Mouse (Mus musculus): ENCODE data around the gene Prkag3. TPM values are rescaled to one million over a fixed set of nuclear protein-coding genes. Genes with fewer than 3 reads are reported as not detected.

Gene Prkag3
- total RNA-seq, 2 experiments from 2014 or later: not detected

Other genes starting within 250 kb of the Prkag3 start
- gene Cnot9, start 243.2 kb downstream of the Prkag3 start, total RNA-seq (2021): 10 to 100 TPM; 38.6 to 41.1 TPM
- 10 to 100 TPM in 1 of 2 experiments, 1 to 10 TPM in 1; 7.6 to 10.9 TPM for gene Plcd4, start 206.3 kb downstream of the Prkag3 start, total RNA-seq (2021)
- gene Usp37, start 204.9 kb downstream of the Prkag3 start, total RNA-seq (2021): 10 to 100 TPM; 24.6 to 25.4 TPM
- gene Zfp142, start 161.0 kb downstream of the Prkag3 start, total RNA-seq (2021): 10 to 100 TPM; 24.1 to 25.3 TPM
- 10 to 100 TPM; 21.2 to 23.1 TPM for gene Bcs1l, start 160.9 kb downstream of the Prkag3 start, total RNA-seq (2021)
- gene Rnf25, start 147.8 kb downstream of the Prkag3 start, total RNA-seq (2021): 10 to 100 TPM; 55.7 to 59.1 TPM
- 1 to 10 TPM; 7.5 to 8.8 TPM for gene Stk36, start 147.8 kb downstream of the Prkag3 start, total RNA-seq (2021)
- 10 to 100 TPM; 21.3 to 28.2 TPM for gene Ttll4, start 87.5 kb downstream of the Prkag3 start, total RNA-seq (2021)
- gene Cyp27a1, start 35.6 kb downstream of the Prkag3 start, total RNA-seq (2021): 1 to 10 TPM in 1 of 2 experiments, under 1 TPM in 1; 0.75 to 1.3 TPM
- gene Wnt6, start 22.7 kb upstream of the Prkag3 start, total RNA-seq (2021): 1 to 10 TPM; 1.2 to 1.7 TPM
- 1 to 10 TPM in 1 of 2 experiments, under 1 TPM in 1; 0.87 to 1.1 TPM for gene Wnt10a, start 42.3 kb upstream of the Prkag3 start, total RNA-seq (2021)
- gene Cdk5r2, start 105.7 kb upstream of the Prkag3 start, total RNA-seq (2021): 100 to 1,000 TPM; 474 to 481 TPM
- gene Fev, start 136.2 kb upstream of the Prkag3 start, total RNA-seq (2021): not detected
- gene Cryba2, start 143.9 kb upstream of the Prkag3 start, total RNA-seq (2021): not detected
- 1 to 10 TPM; 1.6 to 2.1 TPM for gene Cfap65, start 186.4 kb upstream of the Prkag3 start, total RNA-seq (2021)
- gene Ihh, start 202.5 kb upstream of the Prkag3 start, total RNA-seq (2021): under 1 TPM; 0.45 to 0.47 TPM